Mouse (Mus musculus) thymus, adult 2 months (tissue): ENCODE data around the gene Fam243. TPM values are rescaled to one million over a fixed set of nuclear protein-coding genes. Genes with fewer than 3 reads are reported as not detected.

ENCODE experiments used
- DNase-seq: peaks from one replicate; pipeline ENCODE4 v3.0.0; 2021
- H3K27ac ChIP-seq: fragments of 200-500 bp; 2 replicates; pipeline ENCODE4 v1.5.1; 2012; ENCODE audit warnings: low read length, control low read depth; ENCODE audit not compliant: control insufficient read depth, insufficient read depth
- H3K27me3 ChIP-seq: fragments of 200-500 bp; 2 replicates; pipeline ENCODE4 v1.6.1; 2012; ENCODE audit warnings: mild to moderate bottlenecking, low read length, moderate library complexity, mixed read lengths; ENCODE audit not compliant: control insufficient read depth, insufficient read depth
- H3K36me3 ChIP-seq: fragments of 200-500 bp; 2 replicates; pipeline ENCODE4 v1.6.1; 2012; ENCODE audit warnings: mild to moderate bottlenecking, low read length, moderate library complexity; ENCODE audit not compliant: control insufficient read depth, insufficient read depth
- H3K4me1 ChIP-seq: fragments of 200-500 bp; replicated peaks from 2 replicates; pipeline ENCODE4 v1.6.1; 2012; ENCODE audit warnings: low read length; ENCODE audit not compliant: control insufficient read depth, insufficient read depth
- H3K4me3 ChIP-seq: fragments of 200-500 bp; 2 replicates; pipeline ENCODE4 v1.5.1; 2012; ENCODE audit warnings: mild to moderate bottlenecking, low read length, control low read depth, moderate library complexity; ENCODE audit not compliant: control insufficient read depth, insufficient read depth
- CTCF ChIP-seq: fragments of 200-500 bp; IDR thresholded peaks from 2 replicates; pipeline ENCODE4 v1.5.1; 2012; ENCODE audit warnings: mild to moderate bottlenecking, control low read depth, low read length, moderate library complexity, borderline replicate concordance; ENCODE audit not compliant: control insufficient read depth, poor library complexity, insufficient read depth; ENCODE audit errors: extremely low read depth
- POLR2A ChIP-seq: fragments of 200-500 bp; IDR thresholded peaks from 2 replicates; pipeline ENCODE4 v1.6.1; 2012; ENCODE audit warnings: mild to moderate bottlenecking, low read length, control low read depth, moderate library complexity; ENCODE audit not compliant: control insufficient read depth, poor library complexity, insufficient read depth; ENCODE audit errors: extremely low read depth
- WGBS: fragments of 180-500 bp; shearing (Covaris S2); methylation state at CpG from one replicate; pipeline ENCODE4 v1.1.7; 2018; 5-methylcytosine and 5-hydroxymethylcytosine counted together
- polyA plus RNA-seq: library from polyadenylated mRNA; depleted of rRNA; stranded (reverse); fragments of >200 nt; gene quantifications from 2 replicates; pipeline ENCODE4 v1.2.3, GENCODE M21; 2012

Fam243 gene
- polyA plus RNA-seq, 1 experiment: 0.03 TPM

- H3K4me3 ChIP-seq: no peak overlapping the region
- no peaks in the 10 kb centered on the region for H3K27me3 ChIP-seq
- 93% methylated on average over 9 of the region's 9 CpGs for WGBS
- no peak for DNase-seq
- H3K36me3 ChIP-seq: no peaks in the 10 kb centered on the region
- TF ChIP-seq POLR2A (no peak), CTCF (no peak)
- H3K27ac ChIP-seq: no peak overlapping the region
- no peaks in the 10 kb centered on the region for H3K4me1 ChIP-seq
Measured at GRCm38 (mm10) chr16:92357023-92357422, 35.8 kb upstream of the Fam243 start.

GRCm38 (mm10) chr16:92355982-92356381 lies 34.7 kb upstream of the Fam243 start:
- no peaks in the 10 kb centered on the region for H3K4me1 ChIP-seq
- TF ChIP-seq CTCF: no peak
- no peak for TF ChIP-seq POLR2A
- WGBS: 89% methylated on average over 11 of the region's 11 CpGs
- no peaks in the 10 kb centered on the region for H3K36me3 ChIP-seq
- no peak overlapping the region for H3K27ac ChIP-seq
- DNase-seq: no peak
- no peaks in the 10 kb centered on the region for H3K27me3 ChIP-seq
- no peak overlapping the region for H3K4me3 ChIP-seq

GRCm38 (mm10) chr16:92355366-92355765 lies 34.1 kb upstream of the Fam243 start:
- no peak for TF ChIP-seq CTCF
- no peak for TF ChIP-seq POLR2A
- Histone ChIP-seq H3K4me3 (no peak overlapping the region), H3K27ac (no peak overlapping the region), H3K4me1 (no peaks in the 10 kb centered on the region), H3K36me3 (no peaks in the 10 kb centered on the region), H3K27me3 (no peaks in the 10 kb centered on the region)
- 73% methylated on average over 5 of the region's 5 CpGs for WGBS
- no peak for DNase-seq

- no peaks in the 10 kb centered on the region for H3K4me1 ChIP-seq
- H3K36me3 ChIP-seq: no peaks in the 10 kb centered on the region
- 59% methylated on average over 2 of the region's 2 CpGs for WGBS
- DNase-seq: no peak
- no peaks in the 10 kb centered on the region for H3K27me3 ChIP-seq
- H3K27ac ChIP-seq: no peak overlapping the region
- TF ChIP-seq CTCF: no peak
- TF ChIP-seq POLR2A: no peak
- no peak overlapping the region for H3K4me3 ChIP-seq
Measured at GRCm38 (mm10) chr16:92353897-92354296, 32.7 kb upstream of the Fam243 start.

- Histone ChIP-seq H3K27me3 (no peaks in the 10 kb centered on the region), H3K4me3 (no peak overlapping the region), H3K27ac (no peak overlapping the region), H3K4me1 (no peaks in the 10 kb centered on the region), H3K36me3 (no peaks in the 10 kb centered on the region)
- DNase-seq: no peak
- no peak for TF ChIP-seq CTCF
- TF ChIP-seq POLR2A: no peak
- 95% methylated on average over 12 of the region's 12 CpGs for WGBS
Measured at GRCm38 (mm10) chr16:92353295-92353694, 32.1 kb upstream of the Fam243 start.

GRCm38 (mm10) chr16:92348941-92349340 lies 27.7 kb upstream of the Fam243 start:
- Histone ChIP-seq H3K4me3 (no peak overlapping the region), H3K4me1 (no peaks in the 10 kb centered on the region), H3K36me3 (no peaks in the 10 kb centered on the region), H3K27me3 (no peaks in the 10 kb centered on the region), H3K27ac (no peak overlapping the region)
- no peak for DNase-seq
- no peak for TF ChIP-seq POLR2A
- TF ChIP-seq CTCF: no peak
- 97% methylated on average over 12 of the region's 12 CpGs for WGBS

GRCm38 (mm10) chr16:92346297-92346916 lies 25.2 kb upstream of the Fam243 start:
- WGBS: 91% methylated on average over 13 of the region's 13 CpGs
- no peak for TF ChIP-seq POLR2A
- Histone ChIP-seq H3K4me3 (no peak overlapping the region), H3K36me3 (no peaks in the 10 kb centered on the region), H3K4me1 (no peaks in the 10 kb centered on the region), H3K27ac (no peak overlapping the region), H3K27me3 (no peaks in the 10 kb centered on the region)
- DNase-seq: no peak
